Mouse (Mus musculus) cerebellum, adult 2 months (tissue): Measurements from ENCODE around the gene Lhx3.

Experiments used
- CTCF ChIP-seq: fragments of 200-500 bp; IDR thresholded peaks from 2 replicates; pipeline ENCODE4 v1.5.1; 2011; ENCODE audit warnings: low read depth, mild to moderate bottlenecking, control low read depth, low read length, moderate library complexity, borderline replicate concordance; ENCODE audit not compliant: insufficient read depth
- POLR2A ChIP-seq: fragments of 200-500 bp; IDR thresholded peaks from 2 replicates; pipeline ENCODE4 v1.6.1; 2011; ENCODE audit warnings: low read length, control low read depth, borderline replicate concordance; ENCODE audit not compliant: insufficient read depth

- TF ChIP-seq CTCF (no peak), POLR2A (no peak)
Observed at GRCm38 (mm10) chr2:26234253-26234652, 26.2 kb upstream of the Lhx3 start.
